Mouse (Mus musculus) thymus, adult 18-20 months (tissue): ENCODE measurements around the gene Lrrc8c.
A peak's percentile ranks its signal among the peaks of the same experiment; 100 is the strongest.

Source experiments
- DNase-seq, 2 experiments: peaks; one replicate each; pipeline ENCODE4 v3.0.0; 2022; ENCODE audit warnings: mixed read lengths in 2 of 2

Lrrc8c gene

DNA sequence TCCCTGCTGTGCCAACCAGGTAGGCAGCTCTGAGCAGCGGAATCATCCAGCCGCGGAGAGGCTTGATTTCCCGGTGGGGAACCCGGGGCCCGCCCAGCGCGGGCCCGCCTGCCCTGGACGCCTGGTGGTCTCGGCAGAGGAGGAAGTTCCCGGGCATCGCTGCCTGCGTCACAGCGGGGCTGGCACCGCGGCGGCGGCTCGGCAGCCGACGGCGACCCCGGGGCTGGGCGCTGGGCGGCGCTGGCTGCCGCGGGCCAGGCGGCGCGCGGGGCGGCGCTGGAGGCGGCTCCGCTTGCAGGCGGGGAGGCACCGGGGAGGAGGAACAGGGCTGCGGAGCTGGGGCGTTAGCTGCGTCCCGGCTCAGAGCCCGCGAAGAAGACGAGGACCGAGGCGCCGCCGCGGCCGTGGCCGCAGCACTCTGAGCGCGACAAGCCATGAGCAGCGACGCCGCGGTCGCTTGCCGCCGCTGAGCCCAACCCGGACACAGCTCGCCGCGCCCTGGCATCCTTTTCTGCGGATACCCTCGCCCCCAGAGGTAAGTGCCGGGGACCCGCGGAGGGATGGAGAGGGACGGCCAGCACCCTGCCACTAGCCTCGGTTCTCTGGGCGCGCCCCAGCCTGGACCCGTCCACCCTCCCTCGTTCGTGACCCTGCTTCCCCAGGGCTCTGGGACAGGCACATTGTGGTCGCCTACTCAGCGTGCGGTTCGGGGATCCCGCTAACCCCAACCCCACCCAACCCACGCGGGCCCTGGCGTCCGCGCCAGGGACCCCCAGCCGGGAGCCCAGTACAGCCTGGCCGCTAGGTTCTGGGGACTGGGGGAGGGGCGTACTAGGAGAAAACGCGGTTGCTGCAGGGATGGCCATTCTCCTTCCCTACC is at the start of gene Lrrc8c:
Gene Lrrc8c (plus strand): TSS at position 293 of the 880 bp plus-strand sequence.
- DNase-seq: peak; percentile 85 to 89

GRCm38 (mm10) chr5:105472983-105473705 is 46.0 kb upstream of the Lrrc8c start:
- DNase-seq: no peak

DNA sequence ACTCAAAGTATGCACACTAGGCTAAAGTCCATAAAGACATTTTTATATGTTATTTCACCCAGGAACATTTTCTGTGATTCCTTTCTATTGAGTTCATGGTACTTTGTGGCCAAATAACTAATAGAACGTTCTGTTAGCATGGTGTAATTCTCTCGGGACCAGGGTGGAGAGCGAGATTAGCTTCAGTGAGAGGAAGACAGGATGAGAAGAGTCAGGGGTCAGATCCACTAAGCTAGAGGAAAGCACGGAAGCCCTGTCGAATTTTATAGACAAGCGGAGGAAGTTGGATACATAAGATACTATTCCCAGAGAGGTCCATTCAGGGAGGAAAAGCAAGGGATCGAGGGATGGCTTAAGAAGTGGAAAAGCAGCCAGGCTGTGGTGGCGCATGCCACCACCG is 41.7 kb upstream of the Lrrc8c start:
- DNase-seq: no peak

DNA sequence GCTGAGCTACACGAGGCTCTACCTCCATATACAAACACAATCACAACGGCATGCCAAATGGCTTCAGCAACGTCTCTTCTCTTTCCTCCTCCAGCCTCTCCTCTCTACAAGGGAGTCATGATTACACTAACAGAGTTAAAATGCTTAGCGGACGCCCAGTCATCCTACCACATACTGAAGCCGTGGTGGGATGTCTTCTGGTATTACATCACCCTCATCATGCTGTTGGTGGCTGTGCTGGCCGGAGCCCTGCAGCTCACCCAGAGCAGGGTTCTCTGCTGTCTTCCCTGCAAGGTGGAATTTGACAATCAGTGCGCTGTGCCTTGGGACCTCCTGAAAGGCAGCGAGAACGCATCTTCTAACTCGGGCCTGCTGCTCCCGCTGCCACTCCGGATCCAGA is 39.5 kb upstream of the Lrrc8c start:
- DNase-seq: no peak

DNA sequence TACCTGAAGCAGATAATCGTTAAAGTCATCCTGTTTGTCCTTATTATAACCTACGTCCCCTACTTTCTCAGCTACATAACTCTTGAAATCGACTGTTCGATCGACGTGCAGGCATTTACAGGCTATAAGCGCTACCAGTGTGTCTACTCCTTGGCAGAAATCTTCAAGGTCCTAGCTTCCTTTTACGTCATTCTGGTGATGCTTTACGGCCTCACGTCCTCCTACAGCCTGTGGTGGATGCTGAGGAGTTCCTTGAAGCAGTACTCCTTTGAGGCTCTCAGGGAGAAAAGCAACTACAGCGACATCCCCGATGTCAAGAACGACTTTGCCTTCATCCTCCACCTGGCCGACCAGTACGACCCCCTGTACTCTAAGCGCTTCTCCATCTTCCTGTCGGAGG is 38.6 kb upstream of the Lrrc8c start:
- no peak for DNase-seq

DNA sequence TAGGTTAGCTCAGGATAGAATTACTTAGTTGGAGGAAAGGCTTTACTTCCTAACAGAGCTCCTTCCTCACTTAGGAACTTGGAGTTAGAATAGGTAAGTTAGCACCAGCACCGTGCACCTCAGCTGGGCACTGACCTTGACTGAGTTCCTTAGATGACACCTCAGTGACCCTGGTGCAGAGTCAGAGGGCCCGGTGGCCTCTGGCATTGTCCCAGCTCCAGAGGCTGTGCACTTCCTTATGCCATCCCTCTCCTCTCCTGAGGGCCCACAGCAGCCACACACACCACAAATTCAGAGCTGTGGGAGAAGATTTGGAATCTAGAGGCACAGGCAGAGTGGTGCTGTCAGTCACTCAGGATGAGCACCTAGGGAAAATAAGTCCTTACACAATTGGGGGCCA is 35.6 kb upstream of the Lrrc8c start:
- DNase-seq: no peak

GRCm38 (mm10) chr5:105484247-105484646 is 34.9 kb upstream of the Lrrc8c start:
- DNase-seq: no peak

GRCm38 (mm10) chr5:105484891-105485290 is 34.3 kb upstream of the Lrrc8c start:
- no peak for DNase-seq

DNA sequence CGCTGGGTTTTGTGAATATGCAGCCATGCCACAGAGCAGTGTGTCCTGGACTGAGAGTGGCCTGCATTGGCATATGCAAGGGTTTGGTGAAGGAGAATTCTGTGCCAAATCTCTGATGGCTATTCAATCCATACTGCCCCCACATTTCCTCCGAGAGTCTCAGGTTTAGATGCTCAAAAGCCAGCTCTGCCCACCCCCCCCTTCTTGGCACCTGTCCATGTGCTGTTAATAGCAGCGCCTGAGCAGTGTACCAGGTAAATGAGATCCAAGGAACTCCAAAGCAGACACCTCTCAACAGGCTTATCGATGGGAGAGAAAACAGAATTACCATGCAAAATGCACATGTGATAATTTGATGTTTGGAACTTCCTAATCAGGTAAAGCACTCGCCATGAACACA is 29.0 kb upstream of the Lrrc8c start:
- no peak for DNase-seq

- DNase-seq: no peak
Observed at GRCm38 (mm10) chr5:105491389-105491788, 27.8 kb upstream of the Lrrc8c start.

- DNase-seq: peak in 1 of 2 experiments; percentile 64
Observed at GRCm38 (mm10) chr5:105492367-105493246, 26.6 kb upstream of the Lrrc8c start.

DNA sequence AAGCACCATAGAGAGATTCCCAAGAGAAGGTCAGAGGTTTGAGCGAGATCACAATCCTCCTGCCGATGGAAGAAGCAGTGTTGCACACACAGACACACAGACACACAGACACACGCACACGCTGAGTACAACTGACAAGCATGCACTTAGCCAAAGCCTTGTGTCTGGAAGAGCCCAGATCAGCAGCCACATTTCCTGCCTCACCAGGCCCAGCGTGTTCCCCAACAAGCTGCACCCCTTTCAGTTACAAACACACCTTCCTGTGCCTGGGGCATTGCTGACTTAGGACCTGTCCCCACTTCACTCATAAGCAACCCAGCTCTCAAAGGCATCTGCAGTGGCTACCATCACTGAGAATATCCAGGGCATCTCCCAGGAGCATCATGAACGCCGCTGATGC is 25.8 kb upstream of the Lrrc8c start:
- no peak for DNase-seq

DNA sequence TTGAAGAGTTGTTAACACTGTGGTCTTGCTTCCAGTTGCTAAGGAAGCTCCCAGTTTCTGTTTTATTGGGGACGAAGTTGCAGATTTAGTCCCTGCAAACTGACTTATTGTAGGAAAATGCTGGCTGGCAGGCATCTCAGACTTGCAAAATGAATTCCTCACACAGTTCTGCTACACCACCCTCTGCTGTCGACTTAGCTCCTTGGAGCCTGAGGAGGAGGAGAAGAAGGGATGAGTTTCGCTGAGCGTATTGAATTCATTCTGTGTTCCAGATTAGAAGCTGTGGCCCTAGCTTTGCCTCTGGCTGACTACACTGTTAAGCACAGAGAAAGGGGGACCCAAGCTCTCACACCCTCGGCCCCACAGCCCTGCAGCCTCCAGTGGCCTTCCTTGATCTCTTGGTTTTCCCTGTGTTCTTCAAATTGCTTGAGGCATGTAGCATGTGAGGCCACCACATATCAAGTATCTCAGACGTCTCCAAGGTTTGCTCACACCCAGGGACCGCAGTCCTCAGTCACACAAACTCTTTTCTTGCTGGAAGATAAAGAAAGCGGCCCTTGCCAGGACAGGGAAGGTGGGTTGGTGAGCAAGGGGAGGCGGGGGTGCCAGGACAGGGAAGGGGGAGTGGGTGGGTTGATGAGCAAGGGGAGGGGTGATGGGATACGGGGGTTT is 24.8 kb upstream of the Lrrc8c start:
- no peak for DNase-seq

GRCm38 (mm10) chr5:105494918-105495901 is 24.0 kb upstream of the Lrrc8c start:
- peak; percentile 81 to 89 for DNase-seq

DNA sequence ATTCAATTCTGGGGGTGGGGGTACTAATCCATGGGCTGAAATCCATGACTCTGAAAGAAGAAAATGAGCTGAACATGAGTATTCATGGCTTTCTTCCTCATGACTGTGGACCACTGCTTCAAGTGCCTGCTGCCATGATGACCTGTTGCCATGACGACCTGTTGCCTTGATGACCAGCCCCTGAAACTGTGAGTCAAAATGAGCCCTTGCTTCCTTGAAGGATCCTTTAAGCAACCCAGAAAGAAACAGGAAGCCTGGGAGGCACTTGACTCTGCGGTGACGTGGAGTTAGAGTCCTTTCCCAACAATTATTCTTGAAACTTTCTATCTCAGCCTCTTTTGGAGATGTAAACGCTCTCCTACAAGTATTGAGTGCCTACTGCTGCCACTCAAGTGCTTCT is 23.1 kb upstream of the Lrrc8c start:
- no peak for DNase-seq

DNA sequence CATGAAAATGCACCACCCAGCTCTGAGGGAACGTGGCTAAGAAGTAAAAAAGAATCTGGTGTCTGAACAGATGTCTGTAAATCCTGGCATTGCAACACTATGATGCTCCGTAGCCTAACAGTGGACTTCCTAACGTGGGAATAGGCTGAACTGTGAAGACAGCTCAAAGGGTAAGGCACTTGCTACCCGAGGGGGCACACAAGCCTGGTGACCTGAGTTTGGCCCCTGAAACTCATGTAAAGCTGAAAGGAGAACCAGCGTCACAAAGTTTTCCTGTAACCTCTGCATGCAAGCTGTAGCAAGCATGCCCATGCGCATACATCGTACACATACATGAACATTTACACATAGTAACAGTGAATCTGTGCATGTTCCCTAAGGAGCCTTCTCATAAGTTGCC is 22.6 kb upstream of the Lrrc8c start:
- DNase-seq: no peak

- peak in 1 of 2 experiments; percentile 53 for DNase-seq
Observed at GRCm38 (mm10) chr5:105498429-105499000, 20.7 kb upstream of the Lrrc8c start.

- no peak for DNase-seq
Observed at GRCm38 (mm10) chr5:105499396-105499795, 19.8 kb upstream of the Lrrc8c start.

DNA sequence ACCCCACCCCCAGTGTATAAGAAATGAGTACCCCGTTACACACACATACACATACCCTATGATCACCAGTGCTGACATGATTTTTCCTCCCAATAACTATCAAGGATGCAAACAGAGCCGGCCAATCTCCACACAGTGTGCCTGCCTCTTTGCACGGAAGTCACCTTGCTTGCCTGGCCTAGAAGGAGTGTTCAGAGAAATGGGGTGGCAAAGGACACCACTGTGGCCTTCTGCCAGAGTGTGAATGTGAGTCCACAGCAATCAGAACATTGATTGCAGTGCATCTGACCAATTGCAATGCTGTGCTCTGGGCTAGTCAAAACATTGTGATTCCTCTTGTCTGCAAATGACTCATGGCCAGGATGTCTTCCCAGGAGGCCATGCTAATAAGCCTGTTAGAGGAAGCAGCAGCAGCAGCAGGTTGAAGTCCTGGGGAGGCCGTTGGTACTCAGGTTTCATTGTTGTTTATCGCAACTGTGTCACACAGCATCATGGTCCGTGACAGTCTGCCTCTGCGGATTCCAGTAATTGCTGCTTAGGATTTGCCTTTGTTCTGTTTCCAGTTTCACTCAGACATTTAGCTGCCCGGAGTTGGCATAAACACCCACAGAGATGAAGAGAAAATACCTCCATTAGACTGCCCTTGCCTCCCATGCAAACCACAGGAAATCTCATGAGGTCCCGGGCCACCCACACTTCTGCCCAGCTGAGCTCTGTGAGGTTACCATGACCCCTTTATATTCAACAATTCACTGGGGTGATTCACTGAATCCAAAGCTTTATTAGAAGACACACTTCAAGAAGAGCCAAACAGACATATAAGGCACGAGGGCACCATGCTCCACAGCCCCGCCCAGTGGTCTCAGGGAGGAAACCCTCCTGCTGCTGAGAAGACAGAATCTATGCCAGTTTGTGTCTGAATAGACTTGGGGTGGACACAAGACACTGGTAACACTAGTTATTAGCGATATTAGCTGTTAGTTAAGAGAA is 18.8 kb upstream of the Lrrc8c start:
- no peak for DNase-seq

DNA sequence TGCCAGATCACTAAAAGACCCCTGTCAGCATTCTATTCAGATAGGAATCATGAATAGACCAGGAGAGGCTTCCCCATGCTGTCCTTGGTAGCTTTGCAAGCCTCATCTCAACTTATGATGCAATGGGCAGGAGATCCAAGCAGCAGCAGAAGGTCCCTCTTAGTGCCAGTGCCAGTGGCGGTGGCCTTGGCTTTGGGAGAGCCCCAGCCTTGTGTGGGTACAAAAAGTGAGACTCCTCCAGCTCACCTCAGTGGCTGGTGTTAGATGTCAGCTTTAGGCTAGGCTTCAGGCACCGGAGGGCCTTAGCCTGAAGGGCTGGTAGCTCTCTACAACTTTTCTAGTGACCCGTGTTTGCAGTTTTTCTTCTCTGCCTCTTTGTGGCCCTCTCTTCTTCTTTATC is 18.1 kb upstream of the Lrrc8c start:
- no peak for DNase-seq
